Mouse (Mus musculus) layer of hippocampus, adult 11-12 months (tissue): ENCODE data around the gene Tmf1.

Source experiments
- DNase-seq: peaks from one replicate; pipeline ENCODE4 v3.0.0; 2022; ENCODE audit warnings: low spot score

Tmf1 gene

DNA sequence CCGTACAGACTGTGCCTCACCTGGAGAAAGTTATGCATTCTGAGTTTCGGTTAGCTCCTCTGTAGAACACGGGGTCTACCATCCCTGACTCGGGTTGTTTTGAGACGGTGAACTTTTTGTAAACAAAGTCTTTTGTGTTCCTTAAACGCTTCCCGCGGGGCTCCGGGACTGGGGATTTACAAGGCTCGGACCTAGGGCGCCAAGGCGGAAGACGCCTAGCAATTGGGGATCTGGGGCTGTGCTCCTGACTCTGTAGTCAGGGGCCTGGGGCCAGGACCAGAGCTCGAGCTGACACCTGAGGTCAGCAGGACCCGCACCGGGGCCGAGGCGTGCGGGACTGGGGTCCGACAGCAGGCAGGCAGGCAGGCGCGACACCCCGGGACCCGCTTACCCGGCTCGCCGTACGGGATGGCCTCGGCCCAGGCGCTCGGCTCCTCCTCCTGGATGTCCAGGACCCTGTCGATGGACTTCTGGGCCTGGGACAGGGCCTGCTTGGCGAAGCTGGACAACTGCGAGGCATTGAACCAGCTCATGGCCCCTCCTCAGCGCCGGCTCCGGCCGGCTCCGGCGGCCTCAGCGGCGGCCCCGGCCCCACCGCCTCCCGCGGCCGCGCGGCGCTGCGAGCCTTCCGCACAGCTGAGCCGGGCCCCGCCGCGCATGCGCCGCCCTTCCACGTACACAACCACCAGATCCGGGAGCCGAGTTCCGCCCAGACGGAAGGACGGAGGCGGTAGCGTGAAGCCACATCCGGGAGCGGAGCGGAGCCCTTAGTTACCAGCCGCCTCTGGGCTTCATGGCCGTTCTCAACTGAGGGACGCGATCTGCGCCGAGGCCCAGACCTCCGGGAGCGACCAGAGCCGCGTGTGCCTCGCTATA lies at the start of gene Tmf1:
Gene Tmf1 (minus strand): TSS at position 632 of the 876 bp plus-strand sequence.
- peak; percentile 97 for DNase-seq

DNA sequence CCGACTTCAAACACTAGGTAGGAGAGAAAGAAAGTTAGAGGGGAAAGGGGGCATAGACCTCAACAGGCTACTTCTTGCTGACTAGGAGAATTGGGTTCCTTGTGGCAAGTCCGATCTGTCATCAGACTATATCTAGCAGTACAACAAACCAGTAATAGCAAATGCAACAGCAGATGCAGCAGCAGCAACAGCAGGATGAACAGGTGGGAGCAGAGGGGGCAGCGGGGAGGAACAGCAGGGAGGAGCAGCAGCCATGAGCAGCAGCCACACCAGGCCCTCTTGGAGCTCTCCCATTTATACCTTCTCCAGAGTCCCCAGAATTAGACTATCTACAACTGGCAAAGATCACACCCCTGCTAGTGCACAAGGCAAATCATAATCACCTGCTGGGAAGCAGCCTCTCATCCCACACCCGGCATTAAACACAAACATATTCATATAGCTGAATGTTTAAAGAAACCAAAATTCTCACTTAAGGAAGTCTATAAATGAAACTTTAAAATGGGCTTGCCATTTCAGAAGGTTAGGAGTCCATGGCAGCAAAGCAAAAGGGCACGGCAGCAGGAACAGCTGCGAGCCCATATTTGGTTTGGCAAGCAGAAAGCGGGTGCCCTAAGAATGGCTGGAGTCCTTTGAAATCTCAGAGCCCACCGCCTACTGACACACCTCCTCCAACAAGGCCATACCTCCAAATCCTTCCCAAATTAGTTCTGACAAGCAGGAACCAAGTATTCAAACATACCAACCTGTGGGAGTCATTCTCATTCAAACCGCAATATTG lies 48.3 kb upstream of the Tmf1 start:
- DNase-seq: no peak

DNA sequence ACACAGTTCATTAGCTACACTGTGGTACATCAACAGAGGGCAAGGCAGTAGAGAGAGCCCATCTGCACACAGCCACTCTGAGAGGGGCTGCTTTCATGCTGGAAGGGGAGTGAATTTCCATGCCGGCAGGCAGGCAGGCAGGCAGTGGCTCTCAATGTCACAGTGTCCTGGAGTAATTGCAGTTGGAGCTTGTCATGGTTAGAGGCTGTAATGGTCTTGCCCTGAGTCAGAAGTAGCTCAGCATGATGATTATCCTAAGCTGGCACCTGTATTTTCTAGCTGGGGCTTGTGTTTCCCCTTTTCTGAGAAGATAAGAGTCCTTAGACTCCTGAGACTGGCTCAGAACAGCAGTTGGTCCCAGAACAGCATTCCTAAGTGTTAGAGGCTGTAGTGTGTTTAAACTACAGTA lies 47.2 kb upstream of the Tmf1 start:
- no peak for DNase-seq

DNA sequence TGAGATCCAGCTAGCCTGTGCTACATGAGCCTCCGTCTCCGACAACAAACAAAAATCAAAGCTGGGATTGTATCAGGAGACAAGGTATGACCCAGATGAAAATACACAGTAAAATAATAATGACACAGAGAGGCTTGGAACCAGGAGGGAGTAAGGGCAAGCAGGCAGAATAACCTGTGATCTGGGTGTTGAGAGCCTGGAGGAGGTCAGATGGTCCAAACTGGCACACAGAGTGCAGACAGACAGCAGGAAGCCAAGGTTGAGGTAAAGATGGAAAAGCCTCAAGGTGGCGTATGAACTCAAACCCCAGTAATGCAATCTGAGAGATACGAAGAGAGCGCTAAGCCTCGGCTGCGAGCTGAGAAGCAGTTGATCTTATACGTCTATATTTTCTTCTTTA lies 45.6 kb upstream of the Tmf1 start:
- no peak for DNase-seq

DNA sequence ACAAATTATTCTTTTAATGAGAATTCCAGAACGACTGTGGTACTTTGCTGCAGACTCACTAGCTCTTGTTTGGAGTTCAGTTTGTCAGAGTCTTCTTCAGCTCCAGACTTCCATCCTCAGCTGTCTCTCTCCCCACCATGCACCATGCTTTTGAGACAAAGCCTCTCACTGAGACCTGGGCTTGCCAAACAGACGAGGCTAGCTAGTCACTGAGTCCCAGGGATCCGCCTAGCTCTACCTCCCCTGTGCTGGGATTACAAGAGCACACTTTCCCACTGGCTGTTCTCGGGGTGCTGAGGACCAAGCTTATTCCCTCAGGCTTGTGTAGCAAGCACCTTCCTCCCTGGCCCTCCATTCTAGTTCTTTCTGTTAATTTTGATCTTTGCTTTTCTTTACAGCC lies 44.6 kb upstream of the Tmf1 start:
- DNase-seq: no peak

DNA sequence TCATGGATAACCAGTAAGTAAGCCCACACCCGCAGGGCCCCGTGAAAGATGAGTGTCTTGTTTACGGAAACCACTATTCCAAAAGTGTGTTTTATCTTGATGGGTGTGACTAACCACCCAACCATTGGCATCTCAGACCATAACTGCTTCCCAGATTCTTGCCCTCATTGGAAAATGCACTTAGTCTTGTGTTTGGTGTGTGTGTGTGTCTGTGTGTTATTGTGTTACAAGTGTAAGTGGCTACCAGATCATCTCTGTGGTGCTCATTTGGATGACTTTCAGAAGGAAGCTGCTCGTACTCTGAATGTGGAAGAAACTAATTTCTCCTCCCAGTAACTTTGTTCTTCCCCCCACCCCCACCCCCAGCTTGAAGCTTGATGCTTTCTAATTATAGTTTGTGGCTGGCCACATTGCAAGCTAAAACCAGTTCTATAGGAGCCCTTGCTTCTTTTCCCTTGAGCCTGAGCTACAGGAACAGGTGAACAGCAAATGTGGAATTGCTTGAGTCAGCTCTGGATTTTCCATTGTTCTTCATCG lies 44.1 kb upstream of the Tmf1 start:
- DNase-seq: no peak

DNA sequence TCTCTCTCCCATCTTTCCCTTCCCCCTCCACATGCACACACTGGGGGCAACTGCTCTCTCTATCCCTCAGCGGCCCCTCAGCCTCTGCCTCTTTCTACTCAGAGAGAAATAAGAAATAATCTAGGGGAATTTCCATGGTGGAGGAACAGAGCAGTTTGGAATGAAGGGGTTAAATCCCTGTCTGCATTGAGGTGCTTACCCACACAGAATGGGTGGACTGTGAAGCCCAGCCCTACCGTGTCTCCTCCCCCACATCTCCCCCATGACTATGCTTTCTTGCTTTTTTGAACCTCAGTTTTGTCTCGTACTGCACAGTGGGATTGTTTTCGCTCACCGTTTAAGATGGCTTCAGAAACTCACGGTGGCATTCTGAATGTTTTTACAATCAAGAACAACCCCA lies 43.4 kb upstream of the Tmf1 start:
- no peak for DNase-seq

DNA sequence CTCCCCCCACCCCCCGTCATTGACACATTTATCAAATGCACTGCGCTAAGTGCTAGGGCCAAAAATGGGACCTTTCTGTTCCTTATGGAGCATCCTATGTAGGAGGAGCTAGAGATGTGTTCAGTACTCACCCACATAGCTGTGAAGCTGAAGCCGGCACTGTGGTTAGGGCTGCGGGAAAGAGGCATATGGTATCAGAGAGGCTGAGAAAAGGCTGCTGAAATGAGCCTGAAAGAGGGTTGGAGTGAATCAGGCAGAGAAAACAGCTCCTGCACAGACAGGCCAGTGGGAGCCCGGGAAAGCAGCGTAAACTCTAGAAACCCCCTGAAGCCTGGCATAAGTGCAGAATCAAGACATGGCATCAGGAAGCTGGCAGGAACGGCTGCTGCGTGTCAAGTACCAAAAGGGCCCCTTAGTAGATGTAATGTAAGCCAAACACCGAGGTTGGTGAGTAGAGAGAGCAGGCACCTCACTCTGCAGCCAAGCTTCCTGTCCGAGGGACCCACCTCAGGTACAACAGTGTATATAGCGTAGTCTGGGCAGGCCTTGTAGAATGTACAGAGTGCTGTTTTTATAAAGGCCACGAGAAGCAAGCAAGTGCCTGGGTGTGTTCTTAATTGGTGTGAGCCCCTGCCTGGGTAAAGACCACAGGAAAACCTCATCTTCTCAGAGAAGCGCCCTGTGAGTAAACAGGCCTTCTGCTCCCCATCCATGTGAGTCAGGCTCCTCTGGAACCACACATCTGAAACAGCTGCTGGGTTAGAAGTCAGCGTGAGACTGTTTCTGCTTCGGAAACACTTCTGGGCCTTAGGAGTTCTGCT lies 42.5 kb upstream of the Tmf1 start:
- peak; percentile 58 for DNase-seq

DNA sequence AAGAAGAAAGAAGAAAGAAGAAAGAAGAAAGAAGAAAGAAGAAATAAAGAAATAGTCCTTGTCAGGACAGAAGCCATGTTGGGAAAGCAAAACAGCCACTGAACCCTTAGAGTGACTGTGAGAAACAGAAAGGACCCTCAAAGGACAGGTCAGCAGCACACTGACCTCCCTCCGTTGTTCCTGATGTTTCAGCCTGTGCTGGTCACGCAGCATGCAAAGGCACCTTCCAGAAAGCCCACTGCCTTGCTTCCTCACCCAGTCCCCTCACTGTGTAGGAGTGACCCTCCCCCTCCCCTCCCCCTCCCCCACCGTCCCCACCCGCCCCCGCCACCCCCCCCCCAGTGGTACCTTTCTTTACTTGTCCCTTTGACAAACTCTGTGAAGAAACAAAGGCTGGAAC lies 41.8 kb upstream of the Tmf1 start:
- DNase-seq: no peak

DNA sequence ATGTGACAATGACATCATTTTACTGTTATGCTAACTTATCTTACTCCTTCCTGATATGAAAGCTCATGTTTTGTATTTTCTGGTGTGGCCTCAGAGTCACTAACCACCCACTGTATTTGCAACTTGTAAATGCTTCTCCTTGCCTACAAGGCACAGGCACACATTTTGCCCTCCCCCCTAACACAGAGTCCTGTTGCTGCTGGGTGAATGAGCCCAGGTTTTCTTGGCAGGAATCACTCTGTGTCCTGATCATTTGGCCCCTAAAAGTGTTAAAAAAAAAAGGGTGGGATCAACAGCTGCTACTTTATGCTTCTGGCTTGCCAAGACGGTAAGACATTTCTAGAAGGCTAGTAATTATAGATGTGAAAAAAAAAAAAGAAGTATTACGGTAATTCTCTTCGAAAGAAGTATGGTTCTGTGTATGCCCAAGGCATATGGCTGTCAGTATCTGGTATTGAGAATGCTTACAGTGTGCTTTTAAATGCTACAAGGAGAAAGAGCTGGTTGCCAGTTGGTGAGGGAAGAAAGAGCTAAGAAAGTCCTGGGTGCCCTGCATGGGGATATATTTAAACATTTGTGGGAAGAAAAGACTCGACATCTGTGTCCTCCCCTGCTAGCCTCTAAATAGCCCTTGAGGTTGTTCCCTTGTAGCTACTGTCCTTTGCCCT lies 37.4 kb upstream of the Tmf1 start:
- DNase-seq: no peak

DNA sequence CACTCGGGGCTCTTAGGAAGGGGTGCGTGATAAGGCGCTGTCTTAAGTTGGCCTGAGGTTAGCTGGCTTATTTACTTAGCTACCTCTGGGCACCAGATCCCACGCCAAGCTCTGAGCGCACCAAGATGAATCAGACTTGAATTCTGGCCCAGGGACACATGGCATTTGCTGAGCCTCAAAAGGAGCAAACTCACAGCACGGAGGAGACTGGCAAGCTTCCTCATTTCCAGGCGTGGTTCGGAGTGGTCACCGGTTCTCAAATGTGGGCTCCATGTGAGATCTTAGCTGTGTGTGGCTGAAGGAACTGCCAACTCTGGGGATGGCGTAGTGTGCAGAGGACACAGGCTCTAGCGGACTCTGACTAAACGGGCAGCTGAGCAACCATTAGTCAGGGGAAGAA lies 33.1 kb upstream of the Tmf1 start:
- DNase-seq: peak; percentile 49

DNA sequence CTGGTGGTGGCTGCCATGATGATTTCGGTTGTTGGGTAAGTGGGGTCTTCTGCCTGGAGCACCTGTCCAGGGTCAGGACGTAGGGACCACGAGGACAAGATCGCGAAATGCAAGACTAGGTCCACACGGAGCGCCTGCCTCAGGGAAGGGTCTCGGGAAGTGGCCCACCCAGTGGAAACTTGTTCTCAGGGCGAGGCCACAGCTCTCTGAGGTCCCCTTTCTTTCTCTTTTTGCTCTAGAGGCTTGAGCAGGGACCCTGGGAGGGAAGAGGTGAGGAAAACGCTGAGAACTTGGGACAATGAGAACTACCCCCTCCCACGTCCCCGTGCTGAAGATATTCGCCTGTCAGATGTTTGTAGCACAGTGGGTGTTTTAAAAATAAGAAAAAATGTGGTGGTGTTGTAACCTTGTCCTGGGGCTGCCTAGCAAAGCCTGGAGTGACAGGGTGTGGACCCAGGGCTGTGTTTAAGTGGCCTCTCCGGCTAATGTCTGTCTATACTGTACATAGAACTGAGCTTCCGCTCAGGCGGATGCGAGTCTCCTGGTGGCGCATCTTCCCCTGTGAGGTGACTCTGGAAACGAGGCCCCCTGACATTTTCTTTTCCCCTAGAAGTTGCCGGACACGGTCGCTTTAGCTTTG lies 32.2 kb upstream of the Tmf1 start:
- no peak for DNase-seq

DNA sequence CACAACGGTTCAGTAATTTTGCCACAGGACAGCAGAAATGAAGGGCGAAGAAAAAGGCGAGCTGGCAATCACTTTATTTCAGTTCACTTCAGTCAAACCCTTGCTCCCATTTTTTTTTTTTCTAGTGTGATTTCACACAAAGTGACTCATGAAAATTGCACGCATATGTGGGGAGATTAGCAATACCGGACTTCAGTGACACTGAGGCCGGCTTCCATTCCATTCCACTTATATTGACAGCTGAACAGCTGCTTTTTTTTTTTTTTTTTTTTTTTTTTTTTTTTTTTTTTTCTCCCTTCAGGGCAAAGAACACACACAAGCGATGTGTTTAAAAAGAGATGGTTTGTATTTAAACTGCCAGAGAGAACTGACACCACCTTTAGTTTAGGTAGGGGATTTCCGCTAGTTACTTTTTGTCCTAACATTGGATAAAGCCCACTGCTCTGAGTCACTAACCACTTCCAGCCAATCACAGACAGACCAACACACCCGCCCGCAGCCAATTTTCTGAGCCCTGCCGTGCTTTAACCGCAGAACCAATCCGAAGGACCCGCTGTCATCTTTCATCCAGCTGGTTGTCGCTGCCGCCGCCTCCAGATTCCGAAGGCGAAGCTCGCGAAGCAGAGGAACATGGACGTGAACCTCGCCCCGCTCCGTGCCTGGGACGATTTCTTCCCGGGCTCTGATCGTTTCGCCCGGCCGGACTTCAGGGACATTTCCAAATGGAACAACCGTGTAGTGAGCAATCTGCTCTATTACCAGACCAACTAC lies 31.5 kb upstream of the Tmf1 start, which contains the start of gene Arl6ip5:
Gene Arl6ip5 (plus strand): TSS at position 499 of the 771 bp plus-strand sequence.
- peak; percentile 87 for DNase-seq

DNA sequence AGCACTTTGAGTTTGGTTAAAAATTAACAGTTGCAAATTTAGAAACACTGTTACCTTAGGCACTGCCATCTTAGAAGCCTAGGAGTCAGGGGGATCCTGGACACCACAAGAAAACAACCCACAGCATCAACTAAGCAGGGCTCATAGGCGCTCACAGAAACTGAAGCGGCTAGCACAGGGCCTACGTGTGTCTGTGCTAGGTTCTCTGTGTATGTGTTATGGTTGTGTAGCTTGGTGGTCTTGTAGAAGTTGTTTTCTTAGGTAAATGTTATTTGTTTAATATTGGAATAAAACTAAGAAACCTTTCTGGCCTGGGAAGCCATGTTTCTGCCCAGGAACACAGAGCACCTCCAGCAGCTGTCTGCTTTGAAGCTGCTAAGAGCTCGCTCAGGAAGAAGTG lies 30.8 kb upstream of the Tmf1 start:
- DNase-seq: no peak

DNA sequence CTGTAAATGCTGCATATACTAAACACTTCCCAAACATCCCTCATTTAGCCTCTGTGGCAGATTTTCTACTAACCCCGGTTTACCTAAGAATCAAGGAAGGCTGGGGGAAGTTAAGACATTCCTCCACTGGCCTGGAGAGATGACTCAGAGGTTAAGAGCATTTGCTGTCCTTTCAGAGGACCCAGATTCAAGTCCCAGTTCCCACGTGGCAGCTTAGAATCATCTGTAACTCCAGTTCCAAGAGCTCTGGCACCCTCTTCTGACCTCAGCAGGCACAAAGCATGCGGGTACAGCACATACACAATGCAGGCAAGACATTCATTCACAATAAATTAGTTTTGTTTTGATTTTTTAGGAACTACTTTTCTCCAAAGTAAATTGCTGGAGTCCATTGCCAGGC lies 30.3 kb upstream of the Tmf1 start:
- DNase-seq: no peak

DNA sequence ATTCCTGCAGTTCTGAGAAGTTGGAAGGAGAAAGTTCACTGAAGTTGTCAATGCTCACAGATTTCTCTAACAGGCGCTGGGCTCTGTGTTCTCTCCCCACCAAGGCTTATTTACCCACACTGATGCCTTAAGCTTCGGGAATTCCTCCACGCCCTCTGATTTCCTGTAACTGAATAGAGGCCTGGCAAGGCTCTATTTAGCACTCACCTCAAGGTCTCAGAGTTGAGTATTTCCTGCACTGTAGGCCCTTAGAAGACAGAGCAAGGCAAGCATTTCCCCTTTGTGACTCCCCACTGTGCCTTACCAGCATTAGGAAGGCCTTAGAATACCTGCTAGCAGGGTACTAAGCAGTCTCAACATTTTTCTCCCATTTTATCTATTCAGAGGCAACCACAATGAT lies 29.5 kb upstream of the Tmf1 start:
- DNase-seq: no peak

DNA sequence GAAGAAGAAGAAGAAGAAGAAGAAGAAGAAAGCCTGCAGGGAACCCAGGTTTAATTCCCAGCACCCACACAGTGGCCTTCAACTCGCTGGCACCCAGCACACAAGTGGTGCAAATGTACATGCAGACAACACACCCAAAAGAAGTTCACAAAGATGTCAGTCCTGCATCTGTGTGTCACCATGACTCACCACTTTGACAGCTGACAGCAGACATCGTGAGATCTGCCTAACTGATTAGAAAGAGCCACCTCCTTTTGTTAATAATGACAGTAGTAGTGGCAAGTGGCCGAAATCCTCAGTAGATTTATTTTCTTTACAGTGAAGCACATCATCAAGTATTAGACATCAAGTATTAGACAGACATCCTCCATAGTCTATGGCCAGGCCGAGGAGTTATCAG lies 28.2 kb upstream of the Tmf1 start:
- DNase-seq: no peak

DNA sequence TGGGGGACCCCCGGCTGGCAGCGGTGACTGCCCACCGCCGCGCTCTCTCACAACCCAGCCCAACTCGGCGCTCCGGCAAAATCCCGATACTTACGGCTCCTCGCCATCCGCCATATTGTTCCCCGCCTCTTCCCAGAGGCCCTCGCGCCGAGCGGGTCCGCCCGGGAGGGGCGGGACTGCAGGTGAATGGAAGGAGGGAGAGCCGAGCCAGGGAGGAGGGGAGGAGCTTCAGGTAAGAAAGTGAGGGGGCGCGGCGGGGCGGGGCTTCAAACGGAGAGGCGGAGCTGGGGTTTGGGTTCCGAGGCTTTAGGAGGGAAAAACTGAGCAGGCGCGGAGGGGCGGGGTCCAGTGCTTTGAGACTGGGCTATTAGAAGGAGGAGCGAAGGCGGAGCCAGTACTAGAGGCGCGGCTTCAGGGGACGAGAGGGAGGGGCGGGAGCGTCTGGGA lies 26.5 kb upstream of the Tmf1 start, which contains the start of gene Uba3:
Gene Uba3 (minus strand): TSS at position 209 of the 447 bp plus-strand sequence.
- peak; percentile 98 for DNase-seq

DNA sequence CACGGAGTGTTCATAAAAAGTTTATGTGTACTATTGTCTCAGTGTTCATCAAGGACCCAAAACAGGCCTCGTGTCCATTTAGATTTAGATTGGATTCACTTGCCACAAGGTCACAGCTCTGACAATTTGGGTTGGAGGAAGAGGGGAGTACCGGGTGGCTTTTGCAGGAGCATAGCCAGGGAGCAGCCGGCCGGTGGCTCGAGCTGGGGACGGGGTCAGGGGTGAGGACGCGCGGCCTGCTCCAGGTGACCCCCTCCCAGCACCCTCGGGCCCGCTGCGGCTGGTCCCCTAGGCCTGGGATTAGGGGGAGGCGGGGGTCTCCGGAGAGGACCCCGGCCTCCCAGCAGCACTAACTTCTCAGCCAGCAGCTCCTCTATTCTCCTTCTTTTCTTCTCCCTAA lies 26.0 kb upstream of the Tmf1 start:
- DNase-seq: no peak

DNA sequence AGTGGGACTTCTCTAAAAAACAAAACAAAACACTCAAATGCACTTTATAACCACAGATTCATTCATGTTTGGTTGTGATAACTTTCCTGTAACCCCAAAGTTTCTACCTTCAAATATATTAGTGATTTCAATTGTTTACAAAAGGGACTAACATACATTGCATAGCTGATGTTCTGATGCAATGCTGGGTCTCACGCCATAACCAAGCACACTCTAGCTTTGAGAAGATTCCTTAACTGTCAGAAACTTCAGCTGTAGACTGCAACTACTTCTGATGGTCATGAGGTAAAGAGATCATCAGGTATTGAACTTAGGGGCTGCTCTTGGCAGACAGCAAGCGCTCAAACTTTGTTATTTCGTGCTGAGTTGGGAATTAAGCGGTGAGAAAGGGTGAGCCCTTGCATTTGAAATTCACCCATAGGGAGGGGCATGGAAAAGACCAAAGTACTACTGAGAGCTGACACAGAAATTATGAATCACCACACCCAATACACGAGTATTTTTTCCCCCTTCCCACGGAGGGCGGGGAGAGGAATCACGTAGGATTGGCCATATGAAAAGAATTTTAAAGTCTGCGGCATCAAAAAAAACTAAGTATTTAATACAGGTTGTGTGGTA lies 25.4 kb upstream of the Tmf1 start:
- no peak for DNase-seq
